Mouse (Mus musculus) limb, embryonic 12.5 days (tissue): ENCODE measurements at regions not wholly inside any gene's neighbourhood (a gene's known extent, or its start where the extent isn't known, plus 50 kb on each side); places are given as distances from the start of the nearest gene placed in this dataset.

Experiments
- ATAC-seq: fragments of 200-750 bp; cut with Nextera tagmentation; 2 replicates; pipeline ENCODE4 v1.8.0; 2017; ENCODE audit warnings: low read depth, moderate TSS enrichment; ENCODE audit not compliant: insufficient number of reproducible peaks, insufficient read depth, low FRiP score, low TSS enrichment
- H3K27ac ChIP-seq: fragments of 300-500 bp; sonication (generic); 2 replicates; pipeline ENCODE4 v1.5.1; 2016; ENCODE audit warnings: mild to moderate bottlenecking, moderate library complexity
- H3K27me3 ChIP-seq: fragments of 300-500 bp; sonication (generic); 2 replicates; pipeline ENCODE4 v1.6.1; 2016; ENCODE audit warnings: mild to moderate bottlenecking, moderate library complexity
- H3K36me3 ChIP-seq: fragments of 300-500 bp; sonication (generic); 2 replicates; pipeline ENCODE4 v1.6.1; 2016; ENCODE audit warnings: mild to moderate bottlenecking, moderate library complexity
- H3K4me1 ChIP-seq: fragments of 300-500 bp; sonication (generic); replicated peaks from 2 replicates; pipeline ENCODE4 v1.6.1; 2016
- H3K4me2 ChIP-seq: fragments of 300-500 bp; sonication (generic); 2 replicates; pipeline ENCODE4 v1.6.1; 2016; ENCODE audit warnings: mild to moderate bottlenecking, moderate library complexity
- H3K4me3 ChIP-seq: fragments of 300-500 bp; sonication (generic); replicated peaks from 2 replicates; pipeline ENCODE4 v1.5.1; 2016; ENCODE audit warnings: mild to moderate bottlenecking
- H3K9ac ChIP-seq: fragments of 300-500 bp; sonication (generic); replicated peaks from 2 replicates; pipeline ENCODE4 v1.6.1; 2016; ENCODE audit warnings: mild to moderate bottlenecking, moderate library complexity
- H3K9me3 ChIP-seq: fragments of 300-500 bp; sonication (generic); 2 replicates; pipeline ENCODE4 v1.6.1; 2016; ENCODE audit warnings: mild to moderate bottlenecking, moderate library complexity
- WGBS: fragments of 180-500 bp; shearing (Covaris S2); methylation state at CpG from one replicate; pipeline ENCODE4 v1.1.7; 2016; 5-methylcytosine and 5-hydroxymethylcytosine counted together

GRCm38 (mm10) chr16:29847734-29848133 lies 216.4 kb upstream of the Hes1 start:
- H3K27me3 ChIP-seq = peaks cover 9% of the 10 kb centered on the region
- no peak for ATAC-seq
- no peak overlapping the region for H3K9ac ChIP-seq
- H3K4me1 ChIP-seq = peaks cover 14% of the 10 kb centered on the region
- H3K36me3 ChIP-seq = no peaks in the 10 kb centered on the region
- H3K4me3 ChIP-seq = no peak overlapping the region
- H3K9me3 ChIP-seq = no peaks in the 10 kb centered on the region
- 78% methylated on average over 4 of the region's 4 CpGs for WGBS
- no peak overlapping the region for H3K27ac ChIP-seq
- no peak overlapping the region for H3K4me2 ChIP-seq

- Histone ChIP-seq H3K9me3 (no peaks in the 10 kb centered on the region), H3K36me3 (no peaks in the 10 kb centered on the region), H3K27me3 (peaks cover 10% of the 10 kb centered on the region), H3K4me1 (peaks cover 14% of the 10 kb centered on the region), H3K27ac (no peak overlapping the region), H3K9ac (no peak overlapping the region), H3K4me2 (no peak overlapping the region), H3K4me3 (no peak overlapping the region)
- 78% methylated on average over 12 of the region's 12 CpGs for WGBS
- ATAC-seq = no peak
Observed at GRCm38 (mm10) chr16:29848527-29848926, 215.7 kb upstream of the Hes1 start.

GRCm38 (mm10) chr16:29849511-29849910 lies 214.7 kb upstream of the Hes1 start:
- Histone ChIP-seq H3K9ac (no peak overlapping the region), H3K27me3 (peaks cover 10% of the 10 kb centered on the region), H3K4me3 (no peak overlapping the region), H3K4me1 (peaks cover 9% of the 10 kb centered on the region), H3K27ac (no peak overlapping the region), H3K9me3 (no peaks in the 10 kb centered on the region), H3K36me3 (no peaks in the 10 kb centered on the region), H3K4me2 (no peak overlapping the region)
- no peak for ATAC-seq
- WGBS = 61% methylated on average over 7 of the region's 7 CpGs

- Histone ChIP-seq H3K4me1 (no peaks in the 10 kb centered on the region; the same call in 1 of the 2 replicates), H3K9ac (no peak overlapping the region), H3K4me2 (no peak overlapping the region), H3K9me3 (no peaks in the 10 kb centered on the region), H3K27ac (no peak overlapping the region), H3K27me3 (peaks cover 10% of the 10 kb centered on the region), H3K4me3 (no peak overlapping the region), H3K36me3 (no peaks in the 10 kb centered on the region)
- no peak for ATAC-seq
- 55% methylated on average over 3 of the region's 3 CpGs for WGBS
Observed at GRCm38 (mm10) chr16:29850616-29851015, 213.6 kb upstream of the Hes1 start.

- peaks cover 10% of the 10 kb centered on the region for H3K27me3 ChIP-seq
- no peak overlapping the region for H3K4me3 ChIP-seq
- H3K4me2 ChIP-seq = no peak overlapping the region
- H3K9ac ChIP-seq = no peak overlapping the region
- no peaks in the 10 kb centered on the region for H3K9me3 ChIP-seq
- no peaks in the 10 kb centered on the region for H3K36me3 ChIP-seq
- WGBS = 19% methylated on average over 9 of the region's 9 CpGs
- H3K27ac ChIP-seq = no peak overlapping the region
- ATAC-seq = no peak
- no peaks in the 10 kb centered on the region; the same call in 1 of the 2 replicates for H3K4me1 ChIP-seq
Observed at GRCm38 (mm10) chr16:29851827-29852226, 212.4 kb upstream of the Hes1 start.

- Histone ChIP-seq H3K36me3 (no peaks in the 10 kb centered on the region), H3K9ac (no peak overlapping the region), H3K4me2 (no peak overlapping the region), H3K9me3 (no peaks in the 10 kb centered on the region), H3K27ac (no peak overlapping the region), H3K4me1 (peaks cover 2% of the 10 kb centered on the region), H3K27me3 (peaks cover 12% of the 10 kb centered on the region), H3K4me3 (no peak overlapping the region)
- ATAC-seq = no peak
- 82% methylated on average over 9 of the region's 9 CpGs for WGBS
Observed at GRCm38 (mm10) chr16:29854805-29855565, 209.2 kb upstream of the Hes1 start.

- Histone ChIP-seq H3K9ac (no peak overlapping the region), H3K36me3 (no peaks in the 10 kb centered on the region), H3K4me2 (no peak overlapping the region), H3K4me1 (peaks cover 16% of the 10 kb centered on the region), H3K9me3 (no peaks in the 10 kb centered on the region), H3K27ac (no peak overlapping the region), H3K27me3 (peaks cover 12% of the 10 kb centered on the region), H3K4me3 (no peak overlapping the region)
- WGBS = 91% methylated on average over 1 of the region's 1 CpGs
- no peak for ATAC-seq
Observed at GRCm38 (mm10) chr16:29856545-29856944, 207.6 kb upstream of the Hes1 start.

GRCm38 (mm10) chr16:29858645-29859044 lies 205.5 kb upstream of the Hes1 start:
- Histone ChIP-seq H3K27me3 (peaks cover 2% of the 10 kb centered on the region; the same call in 1 of the 2 replicates), H3K9ac (no peak overlapping the region), H3K4me2 (no peak overlapping the region), H3K9me3 (no peaks in the 10 kb centered on the region), H3K36me3 (no peaks in the 10 kb centered on the region), H3K27ac (no peak overlapping the region), H3K4me3 (no peak overlapping the region), H3K4me1 (peaks cover 16% of the 10 kb centered on the region)
- no peak for ATAC-seq
- 78% methylated on average over 5 of the region's 5 CpGs for WGBS

GRCm38 (mm10) chr16:29860306-29860705 lies 203.9 kb upstream of the Hes1 start:
- no peak for ATAC-seq
- H3K4me2 ChIP-seq = no peak overlapping the region
- no peaks in the 10 kb centered on the region for H3K36me3 ChIP-seq
- peaks cover 16% of the 10 kb centered on the region for H3K4me1 ChIP-seq
- no peak overlapping the region for H3K9ac ChIP-seq
- WGBS = 27% methylated on average over 6 of the region's 6 CpGs
- no peak overlapping the region for H3K4me3 ChIP-seq
- peaks cover 2% of the 10 kb centered on the region; the same call in 1 of the 2 replicates for H3K27me3 ChIP-seq
- H3K9me3 ChIP-seq = no peaks in the 10 kb centered on the region
- H3K27ac ChIP-seq = no peak overlapping the region

GRCm38 (mm10) chr16:29861056-29861455 lies 203.1 kb upstream of the Hes1 start:
- H3K36me3 ChIP-seq = no peaks in the 10 kb centered on the region
- peaks cover 2% of the 10 kb centered on the region; the same call in 1 of the 2 replicates for H3K27me3 ChIP-seq
- no peak overlapping the region for H3K4me3 ChIP-seq
- WGBS = 44% methylated on average over 4 of the region's 4 CpGs
- no peak overlapping the region for H3K4me2 ChIP-seq
- no peak overlapping the region for H3K9ac ChIP-seq
- no peaks in the 10 kb centered on the region for H3K9me3 ChIP-seq
- H3K27ac ChIP-seq = no peak overlapping the region
- peaks cover 16% of the 10 kb centered on the region for H3K4me1 ChIP-seq
- no peak for ATAC-seq

- Histone ChIP-seq H3K36me3 (no peaks in the 10 kb centered on the region), H3K27me3 (no peaks in the 10 kb centered on the region), H3K9ac (no peak overlapping the region), H3K9me3 (no peaks in the 10 kb centered on the region), H3K4me3 (no peak overlapping the region), H3K27ac (no peak overlapping the region), H3K4me1 (peaks cover 20% of the 10 kb centered on the region), H3K4me2 (no peak overlapping the region)
- 78% methylated on average over 17 of the region's 17 CpGs for WGBS
- ATAC-seq = no peak
Observed at GRCm38 (mm10) chr16:29865075-29865740, 199.0 kb upstream of the Hes1 start.
